Mouse (Mus musculus) urinary bladder, postnatal 4 days (tissue): ENCODE data around the gene Selenoo.

Experiments
- DNase-seq, 2 experiments: peaks; one replicate each; pipeline ENCODE4 v3.0.0; 2021 to 2022; ENCODE audit warnings: low spot score in 2 of 2

Selenoo gene

GRCm38 (mm10) chr15:89148496-89149270 is 59.8 kb downstream of the Selenoo start:
- DNase-seq: no peak

GRCm38 (mm10) chr15:89149271-89150040 is 60.6 kb downstream of the Selenoo start, which contains the start of gene Mapk11:
Gene Mapk11, minus strand, starts transcription at chr15:89149628.
- DNase-seq: no peak
